Mouse (Mus musculus): ENCODE results near the gene Gm28305.

GRCm38 (mm10) chr9:104106930-104107329 lies 66.5 kb downstream of the Gm28305 start:
- TF ChIP-seq CTCF (conservative IDR thresholded peaks at IDR 0.05; ENCODE audit: low read length): no peak
- TF ChIP-seq POU5F1 (IDR thresholded peaks at IDR 0.05; ENCODE audit: borderline replicate concordance, low read length): no peak
- no peak for TF ChIP-seq NANOG (IDR thresholded peaks at IDR 0.05; ENCODE audit: borderline replicate concordance, low read length)
